Mouse (Mus musculus): ENCODE measurements around the gene Fam168b. TPM values are rescaled to one million over a fixed set of nuclear protein-coding genes. Genes with fewer than 3 reads are reported as not detected.
A peak's percentile ranks its signal among the peaks of the same experiment; 100 is the strongest.

Fam168b gene
- polyA plus RNA-seq, 1 experiment from 2014 or later, result 161 TPM

DNA sequence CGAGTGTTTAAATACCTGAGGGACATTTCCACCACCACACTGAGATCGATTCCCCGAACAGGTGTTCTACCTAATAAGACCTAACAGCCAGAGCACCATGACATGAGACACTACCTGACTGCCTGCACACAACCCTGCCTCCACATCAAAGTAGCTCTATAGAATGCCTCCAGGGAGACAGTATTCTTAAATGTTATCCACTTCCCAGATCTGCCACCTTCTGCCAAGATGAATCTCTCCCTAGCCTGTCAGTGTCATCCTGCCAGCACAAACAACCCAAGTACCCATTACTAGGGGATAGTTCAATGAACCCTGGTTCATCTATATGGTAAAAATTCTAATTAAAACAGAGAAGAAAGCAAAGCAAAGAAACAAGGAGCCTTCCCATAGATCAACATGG is 4.2 kb upstream of the Fam168b start:
- WGBS, result 93% methylated on average over 3 of the region's 3 CpGs
- ATAC-seq (replicated peaks), result no peak

DNA sequence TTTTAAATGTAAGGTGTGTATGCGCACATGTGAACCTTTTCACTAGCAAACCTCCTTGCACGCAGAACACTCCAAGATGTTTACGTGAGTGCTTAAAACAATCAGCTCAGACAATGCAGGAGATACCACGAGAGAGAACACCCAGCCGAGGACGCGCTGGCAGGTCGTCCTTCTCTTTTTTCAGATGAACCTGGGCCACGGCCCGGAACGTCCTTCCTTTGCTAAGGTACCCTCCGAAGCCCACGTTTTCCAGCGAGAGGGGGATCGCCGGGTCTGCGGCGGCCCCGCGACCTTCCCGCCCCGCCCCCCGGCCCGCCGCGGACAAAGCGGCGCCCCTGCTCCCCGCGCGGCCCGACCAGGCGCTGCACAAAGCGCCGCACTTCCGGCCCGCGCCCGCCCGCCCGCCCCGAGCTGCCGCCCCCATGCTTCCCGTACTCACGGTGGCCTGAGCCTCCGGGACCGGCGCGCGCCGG is 440 bp downstream of the Fam168b start:
- Histone ChIP-seq H3K4me3 (peak overlapping the region; percentile 85), H3K4me1 (peaks cover 42% of the 10 kb centered on the region), H3K9ac (peak overlapping the region; percentile 95), H3K27me3 (replicated peaks) (no peaks in the 10 kb centered on the region), H3K9me3 (no peaks in the 10 kb centered on the region), H3K27ac (peak overlapping the region; percentile 99), H3K4me2 (peak overlapping the region; percentile 87), H3K36me3 (replicated peaks) (no peaks in the 10 kb centered on the region)
- ATAC-seq (replicated peaks), result peak; percentile 90
- 0% methylated on average over 50 of the region's 51 CpGs for WGBS

More for the DNA sequence above, 4.2 kb upstream of the Fam168b start:
- Histone ChIP-seq H3K27me3 (replicated peaks) (no peaks in the 10 kb centered on the region), H3K9me3 (no peaks in the 10 kb centered on the region), H3K4me1 (peaks cover 32% of the 10 kb centered on the region), H3K27ac (no peak overlapping the region), H3K9ac (no peak overlapping the region), H3K36me3 (replicated peaks) (no peaks in the 10 kb centered on the region), H3K4me2 (no peak overlapping the region), H3K4me3 (no peak overlapping the region)

DNA sequence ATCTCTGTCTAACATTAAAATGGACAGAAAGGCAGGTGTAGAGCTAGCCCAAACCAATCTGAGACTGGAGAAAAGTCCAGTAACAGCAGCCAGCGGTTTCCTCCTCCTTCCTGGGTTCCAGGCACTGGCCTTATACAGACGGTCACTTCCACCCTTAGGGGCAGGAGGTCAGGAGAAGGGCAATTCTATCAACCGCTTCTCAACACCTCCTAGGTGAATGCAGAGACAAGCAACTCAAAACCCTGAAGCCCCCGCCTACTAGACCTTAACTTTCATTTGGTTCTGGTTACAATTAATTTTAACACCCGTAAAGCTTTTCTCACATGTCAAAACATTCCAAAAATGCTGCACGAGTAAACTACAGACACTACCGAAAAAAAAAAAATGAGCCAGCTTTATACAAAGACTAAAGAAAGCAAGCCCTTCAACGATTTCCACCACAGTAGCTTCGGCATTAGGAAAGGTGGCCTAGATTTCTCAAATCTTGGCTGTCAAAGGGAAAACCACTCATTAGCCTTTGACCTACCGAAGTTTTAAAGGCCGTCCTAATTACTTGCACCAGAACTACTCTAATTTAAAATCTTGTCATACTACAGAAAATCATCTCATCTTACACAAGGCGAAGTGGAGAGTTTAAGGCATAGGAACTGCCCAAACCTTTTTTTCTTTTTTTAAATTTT is 1.0 kb downstream of the Fam168b start:
- no peaks in the 10 kb centered on the region for H3K9me3 ChIP-seq
- H3K36me3 ChIP-seq (replicated peaks), result no peaks in the 10 kb centered on the region
- peak overlapping the region; percentile 87 for H3K4me2 ChIP-seq
- H3K27me3 ChIP-seq (replicated peaks), result no peaks in the 10 kb centered on the region
- peak overlapping the region; percentile 95 for H3K9ac ChIP-seq
- peak overlapping the region; percentile 99 for H3K27ac ChIP-seq
- peaks cover 46% of the 10 kb centered on the region for H3K4me1 ChIP-seq
- peak overlapping the region; percentile 85 for H3K4me3 ChIP-seq
- ATAC-seq (replicated peaks), result peak; percentile 0; the same call in 1 of the 2 replicates
- WGBS, result 1% methylated on average over 12 of the region's 12 CpGs

DNA sequence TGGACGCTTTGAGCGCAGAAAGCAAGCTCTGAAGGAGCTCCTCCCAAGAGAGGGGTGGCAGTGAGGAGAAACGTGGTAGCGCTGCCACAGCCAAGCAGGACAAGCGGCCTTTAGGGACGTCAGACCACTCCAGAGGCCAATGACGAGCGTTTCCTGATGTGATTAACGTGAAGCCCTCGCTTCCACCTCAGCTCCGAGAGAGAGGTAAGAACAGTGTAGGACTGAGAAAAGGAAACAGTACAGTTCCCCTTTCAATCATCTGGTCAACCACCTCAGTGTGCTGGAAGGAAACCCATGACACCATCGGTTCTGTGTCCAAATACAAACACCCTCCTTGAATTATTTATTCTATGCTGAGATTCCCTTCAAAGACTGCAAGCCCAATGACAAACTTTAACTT is 3.6 kb downstream of the Fam168b start:
- no peak overlapping the region for H3K4me3 ChIP-seq
- peaks cover 46% of the 10 kb centered on the region for H3K4me1 ChIP-seq
- H3K36me3 ChIP-seq (replicated peaks), result no peaks in the 10 kb centered on the region; the same call in 1 of the 2 replicates
- ATAC-seq (replicated peaks), result no peak
- WGBS, result 63% methylated on average over 12 of the region's 12 CpGs
- H3K27me3 ChIP-seq (replicated peaks), result no peaks in the 10 kb centered on the region
- no peaks in the 10 kb centered on the region for H3K9me3 ChIP-seq
- H3K27ac ChIP-seq, result no peak overlapping the region
- H3K9ac ChIP-seq, result no peak overlapping the region
- no peak overlapping the region for H3K4me2 ChIP-seq

DNA sequence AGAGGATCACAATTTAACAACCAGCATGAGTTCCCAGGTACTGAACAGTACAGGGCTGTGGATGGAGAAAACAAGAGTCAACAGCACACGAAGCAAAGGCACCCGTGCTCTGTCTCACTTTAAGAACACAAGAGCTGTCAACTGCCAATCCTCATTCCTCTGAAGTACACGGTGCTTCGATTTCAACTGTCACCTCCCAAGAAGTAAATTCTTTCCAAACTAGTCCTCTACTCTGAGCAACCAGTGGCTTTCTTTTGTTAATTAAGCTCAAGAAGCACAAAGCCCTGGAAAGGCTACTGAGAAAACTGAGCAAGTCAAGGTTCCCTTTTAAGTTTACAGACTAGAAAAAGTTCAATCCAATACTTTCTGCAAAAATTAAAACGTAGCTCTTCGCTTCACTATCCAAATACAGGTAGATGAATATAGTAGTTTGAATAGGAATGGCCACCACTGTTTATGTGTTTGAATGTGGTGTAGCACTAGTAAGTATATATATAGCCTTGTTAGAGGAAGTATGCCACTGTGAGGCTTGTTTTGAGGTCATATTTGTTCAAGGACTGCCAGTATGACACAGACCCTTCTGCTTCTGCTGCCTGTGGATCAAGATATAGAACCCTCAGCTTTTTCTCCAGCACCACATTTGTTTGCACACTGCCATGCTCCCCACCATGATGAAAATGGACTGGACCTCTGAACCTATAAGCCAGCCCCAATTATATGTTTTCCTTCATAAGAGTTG is 4.7 kb downstream of the Fam168b start:
- WGBS, result 41% methylated on average over 6 of the region's 6 CpGs
- no peaks in the 10 kb centered on the region; the same call in 1 of the 2 replicates for H3K36me3 ChIP-seq (replicated peaks)
- no peak overlapping the region for H3K4me3 ChIP-seq
- H3K4me1 ChIP-seq, result peaks cover 39% of the 10 kb centered on the region
- H3K27me3 ChIP-seq (replicated peaks), result no peaks in the 10 kb centered on the region
- ATAC-seq (replicated peaks), result no peak
- H3K9me3 ChIP-seq, result no peaks in the 10 kb centered on the region
- no peak overlapping the region for H3K27ac ChIP-seq
- no peak overlapping the region for H3K4me2 ChIP-seq
- H3K9ac ChIP-seq, result no peak overlapping the region

DNA sequence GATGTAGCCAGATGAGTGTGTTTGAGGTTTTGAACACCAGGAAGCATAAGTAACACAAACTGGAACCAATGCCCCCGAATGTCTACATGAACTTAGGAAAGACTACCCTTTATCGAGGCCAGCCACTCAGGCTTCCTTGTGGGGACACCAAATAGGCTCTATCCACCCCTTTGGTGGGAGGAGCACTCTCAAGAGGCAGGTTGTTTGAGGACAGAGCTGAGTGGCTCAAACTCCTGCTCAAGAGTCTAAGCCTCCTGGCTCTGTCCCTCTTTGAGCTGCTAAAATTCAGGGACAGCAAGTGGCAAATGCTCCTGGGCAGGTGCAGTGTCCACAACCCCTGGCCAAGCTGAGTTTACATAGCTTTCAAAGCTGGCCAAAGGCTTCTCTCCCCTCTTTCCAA is 8.0 kb downstream of the Fam168b start:
- Histone ChIP-seq H3K36me3 (replicated peaks) (no peaks in the 10 kb centered on the region; the same call in 1 of the 2 replicates), H3K4me2 (no peak overlapping the region), H3K9ac (no peak overlapping the region), H3K4me1 (peaks cover 28% of the 10 kb centered on the region), H3K4me3 (no peak overlapping the region), H3K27ac (no peak overlapping the region), H3K27me3 (replicated peaks) (no peaks in the 10 kb centered on the region), H3K9me3 (no peaks in the 10 kb centered on the region)
- 84% methylated on average over 2 of the region's 2 CpGs for WGBS
- no peak for ATAC-seq (replicated peaks)

DNA sequence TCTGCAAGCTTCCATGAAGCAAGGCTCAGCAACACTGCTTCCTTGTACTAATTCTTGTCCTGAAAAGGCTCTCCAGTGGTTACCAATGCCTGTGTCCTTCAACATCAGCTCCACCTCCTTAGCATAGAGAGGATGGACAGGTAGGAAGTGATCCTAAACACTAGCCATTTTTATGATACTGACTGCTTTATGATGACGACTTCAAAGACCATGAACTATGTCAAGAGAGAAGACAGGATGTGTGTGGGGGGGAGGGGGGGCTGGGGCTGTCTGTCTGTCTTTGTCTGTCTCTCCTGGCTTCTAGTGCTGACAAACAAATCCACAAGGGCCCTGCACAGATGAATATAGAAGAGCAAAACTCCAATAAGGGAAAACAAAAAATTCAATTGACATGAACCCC is 11.5 kb downstream of the Fam168b start:
- ATAC-seq (replicated peaks), result no peak
- Histone ChIP-seq H3K9me3 (no peaks in the 10 kb centered on the region), H3K27me3 (replicated peaks) (no peaks in the 10 kb centered on the region), H3K4me3 (no peak overlapping the region), H3K27ac (no peak overlapping the region), H3K4me2 (no peak overlapping the region), H3K4me1 (peaks cover 7% of the 10 kb centered on the region), H3K9ac (no peak overlapping the region), H3K36me3 (replicated peaks) (no peaks in the 10 kb centered on the region; the same call in 1 of the 2 replicates)
- WGBS, result 68% methylated on average over 1 of the region's 1 CpGs

DNA sequence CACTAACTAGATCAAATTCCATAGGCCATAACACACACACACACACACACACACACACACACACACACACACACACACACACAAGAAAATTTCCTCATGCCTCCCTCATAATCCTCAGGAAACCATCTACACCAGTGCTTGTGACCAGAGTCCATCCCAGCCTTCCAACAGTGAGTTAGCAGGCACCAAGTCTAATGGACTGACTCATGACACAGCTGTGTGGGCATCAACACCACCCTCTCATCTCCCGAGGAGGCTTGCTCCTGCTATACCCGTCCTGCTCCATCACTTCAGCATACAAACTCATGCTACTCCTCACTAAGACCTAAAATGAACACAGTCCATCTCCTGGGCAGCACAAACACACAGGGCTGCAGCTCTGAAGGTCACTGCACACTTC is 11.9 kb downstream of the Fam168b start:
- Histone ChIP-seq H3K27ac (no peak overlapping the region), H3K4me1 (peaks cover 7% of the 10 kb centered on the region), H3K4me3 (no peak overlapping the region), H3K36me3 (replicated peaks) (no peaks in the 10 kb centered on the region; the same call in 1 of the 2 replicates), H3K27me3 (replicated peaks) (no peaks in the 10 kb centered on the region), H3K9me3 (no peaks in the 10 kb centered on the region), H3K4me2 (no peak overlapping the region), H3K9ac (no peak overlapping the region)
- no peak for ATAC-seq (replicated peaks)
- WGBS, result 87% methylated on average over 2 of the region's 2 CpGs

DNA sequence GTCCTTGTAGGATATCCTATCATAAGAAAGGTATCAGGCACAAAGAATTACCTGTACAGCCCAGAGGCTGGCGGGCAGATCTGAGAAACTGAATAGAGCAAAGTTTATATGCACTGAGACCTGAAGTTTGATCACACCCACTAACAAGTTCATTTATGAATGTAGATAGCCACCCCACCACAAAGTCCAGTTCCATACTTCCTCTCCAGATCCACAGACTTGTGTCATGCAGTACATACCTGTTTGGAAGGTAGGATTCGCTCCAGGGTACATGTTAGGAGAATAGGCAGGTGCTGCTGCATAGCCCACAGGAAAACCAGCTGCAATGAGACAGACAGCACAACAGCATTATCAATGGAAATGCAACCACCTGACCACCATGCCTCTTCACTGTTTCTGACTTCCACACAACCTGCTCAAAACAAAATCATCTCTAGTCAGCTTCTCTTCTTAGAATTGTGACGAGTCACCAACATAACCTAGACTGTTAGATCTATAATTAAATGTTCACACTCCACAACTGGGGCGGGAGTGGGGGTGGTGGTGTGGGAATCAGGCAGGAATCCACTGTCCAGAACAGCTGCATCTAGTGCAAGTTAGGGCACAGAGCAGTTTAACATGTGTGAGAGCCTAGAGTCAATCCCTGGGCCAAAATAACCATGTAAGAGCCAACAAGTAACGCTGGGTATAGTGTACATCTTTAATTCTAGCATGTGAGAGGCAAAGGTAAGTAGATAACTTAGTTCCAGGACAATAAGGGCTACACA is 14.2 kb downstream of the Fam168b start:
- no peak for ATAC-seq (replicated peaks)
- Histone ChIP-seq H3K36me3 (replicated peaks) (no peaks in the 10 kb centered on the region), H3K9ac (no peak overlapping the region), H3K4me2 (no peak overlapping the region), H3K27me3 (replicated peaks) (no peaks in the 10 kb centered on the region), H3K27ac (no peak overlapping the region), H3K4me3 (no peak overlapping the region), H3K9me3 (no peaks in the 10 kb centered on the region), H3K4me1 (peaks cover 7% of the 10 kb centered on the region; the same call in 1 of the 2 replicates)
- WGBS, result 93% methylated on average over 5 of the region's 5 CpGs

DNA sequence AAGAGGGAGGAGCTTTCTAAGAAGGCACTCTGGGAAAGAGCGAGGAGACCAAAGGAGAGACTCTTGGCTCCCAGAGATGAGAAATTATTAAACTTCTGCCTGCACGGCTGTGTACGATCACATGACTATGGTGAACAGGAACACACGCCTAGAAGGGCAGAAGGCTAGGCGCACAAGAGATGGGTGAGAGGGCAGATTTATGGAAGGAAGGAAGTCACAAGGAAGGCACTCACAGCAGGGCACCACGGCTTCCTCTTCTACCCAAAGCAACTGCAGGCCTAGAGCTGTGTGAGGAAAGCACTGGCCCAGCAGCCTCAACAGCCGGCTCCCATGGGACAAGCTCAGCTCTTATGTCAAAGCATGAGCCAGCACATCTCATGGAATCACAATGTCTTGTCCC is 15.0 kb downstream of the Fam168b start:
- no peak overlapping the region for H3K4me2 ChIP-seq
- H3K4me1 ChIP-seq, result 0 out of 2 replicates have a peak, but pooled peaks cover 7% of the 10 kb centered on the region
- H3K27ac ChIP-seq, result no peak overlapping the region
- ATAC-seq (replicated peaks), result no peak
- H3K9ac ChIP-seq, result no peak overlapping the region
- no peaks in the 10 kb centered on the region for H3K36me3 ChIP-seq (replicated peaks)
- WGBS, result 82% methylated on average over 7 of the region's 7 CpGs
- H3K9me3 ChIP-seq, result no peaks in the 10 kb centered on the region
- H3K27me3 ChIP-seq (replicated peaks), result no peaks in the 10 kb centered on the region
- H3K4me3 ChIP-seq, result no peak overlapping the region

DNA sequence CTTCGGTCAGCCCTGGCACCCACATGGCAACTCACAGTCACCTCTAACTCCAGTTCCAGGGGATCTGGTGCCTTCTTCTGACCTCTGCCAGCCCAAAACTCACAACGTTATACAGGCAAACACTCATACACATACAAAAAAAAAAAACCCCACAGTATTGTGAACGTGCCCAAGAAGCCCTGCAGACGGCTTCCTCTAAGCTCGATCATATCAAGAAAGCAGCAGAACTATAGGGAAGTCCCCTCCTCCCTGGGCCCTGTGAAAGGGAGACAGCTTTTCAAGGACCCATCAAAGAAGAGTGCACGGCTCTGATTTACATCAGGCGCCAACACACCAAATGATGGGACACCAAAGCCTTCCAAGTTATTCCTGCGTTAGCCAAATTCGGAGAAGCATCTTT is 17.0 kb downstream of the Fam168b start:
- no peak for ATAC-seq (replicated peaks)

DNA sequence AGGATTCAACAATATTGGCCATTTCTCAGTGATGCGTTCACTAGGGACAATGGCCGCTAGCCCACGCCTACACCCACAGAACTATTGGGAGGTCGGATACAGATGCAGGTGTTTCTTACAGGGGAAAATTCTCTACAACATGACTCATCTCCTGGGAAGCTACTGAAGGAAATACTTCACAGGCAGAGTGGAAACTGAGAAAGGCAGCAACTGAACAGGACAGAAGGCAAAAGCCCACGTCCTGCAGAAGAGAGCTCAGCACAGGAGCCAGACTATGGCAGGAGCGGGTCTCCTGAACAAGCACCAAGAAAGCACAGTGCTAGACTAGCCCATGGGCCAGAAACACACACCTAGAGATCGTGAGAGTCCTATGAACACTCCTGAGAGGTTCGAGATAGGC is 18.7 kb downstream of the Fam168b start:
- Histone ChIP-seq H3K36me3 (replicated peaks) (peaks cover 5% of the 10 kb centered on the region; the same call in 1 of the 2 replicates), H3K27me3 (replicated peaks) (no peaks in the 10 kb centered on the region), H3K27ac (no peak overlapping the region), H3K4me1 (no peaks in the 10 kb centered on the region), H3K4me2 (no peak overlapping the region), H3K9ac (no peak overlapping the region), H3K4me3 (no peak overlapping the region), H3K9me3 (no peaks in the 10 kb centered on the region)
- ATAC-seq (replicated peaks), result no peak
- WGBS, result 86% methylated on average over 8 of the region's 8 CpGs

More for the DNA sequence above, 17.0 kb downstream of the Fam168b start:
- Histone ChIP-seq H3K4me1 (0 out of 2 replicates have a peak, but pooled peaks cover 5% of the 10 kb centered on the region), H3K27ac (no peak overlapping the region), H3K27me3 (replicated peaks) (no peaks in the 10 kb centered on the region), H3K36me3 (replicated peaks) (no peaks in the 10 kb centered on the region; the same call in 1 of the 2 replicates), H3K9ac (no peak overlapping the region), H3K9me3 (no peaks in the 10 kb centered on the region), H3K4me3 (no peak overlapping the region), H3K4me2 (no peak overlapping the region)
- 87% methylated on average over 9 of the region's 9 CpGs for WGBS
